Comparison of ENCODE assay signal across 11 mouse cellular contexts in the genomic region with DNA sequence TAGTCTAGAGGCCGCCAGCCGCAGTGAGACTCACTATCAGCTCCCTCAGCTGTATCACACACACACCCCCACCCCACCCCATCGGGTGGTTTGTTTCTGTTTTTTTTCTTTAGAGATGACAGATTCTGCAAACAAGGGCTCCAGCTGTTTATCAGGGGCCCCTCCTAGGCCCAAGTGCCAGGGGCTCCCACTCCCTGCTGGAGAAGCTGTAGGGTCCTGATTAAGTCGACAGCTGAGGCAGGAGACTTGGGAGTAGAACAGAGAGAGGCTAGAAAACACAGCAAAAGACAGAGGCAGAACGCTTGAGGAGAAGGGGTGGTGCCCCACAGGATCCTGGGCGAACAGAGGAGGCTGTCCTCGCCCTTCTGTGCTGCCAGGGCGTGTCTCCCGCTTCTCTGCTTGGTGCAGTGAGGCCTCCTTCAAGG. TPM values are rescaled to one million over a fixed set of nuclear protein-coding genes. Genes with fewer than 3 reads are reported as not detected.
A peak's percentile ranks its signal among the peaks of the same experiment; 100 is the strongest.
DNase-seq lines count a peak whose midpoint lies in the region; ATAC-seq and TF ChIP-seq lines count a peak whose summit lies in the region.
"Had no signal": no experiment of that assay in that cellular context is flagged by ENCODE, and none has a peak within 500 bp of the region (broad histone marks: within the 10 kb centered on the region; RNA-seq: fewer than 3 reads in every experiment).

No protein-coding gene starts in this region.

- no peak overlapping the region for H3K4me3 ChIP-seq in lung, embryonic 15.5 days
- no peak overlapping the region for H3K4me3 ChIP-seq in lung, postnatal 0 days (ENCODE audit: low read depth, low read length)
- no peak overlapping the region for H3K4me3 ChIP-seq in embryonic facial prominence, embryonic 14.5 days (ENCODE audit: low read depth, low read length)

- H3K4me1 ChIP-seq in lung, embryonic 15.5 days: no peaks in the 10 kb centered on the region
- H3K4me1 ChIP-seq in lung, postnatal 0 days (ENCODE audit: insufficient read depth, low read depth, low read length): no peaks in the 10 kb centered on the region
- peaks cover 7% of the 10 kb centered on the region; the same call in 1 of the 2 replicates for H3K4me1 ChIP-seq in embryonic facial prominence, embryonic 14.5 days (ENCODE audit: control insufficient read depth, insufficient read depth, low read length)

- no peak overlapping the region for H3K4me2 ChIP-seq in lung, embryonic 15.5 days
- H3K4me2 ChIP-seq in lung, postnatal 0 days (replicated peaks; ENCODE audit: low read depth, low read length): no peak overlapping the region
- no peak overlapping the region for H3K4me2 ChIP-seq in embryonic facial prominence, embryonic 14.5 days (ENCODE audit: low read depth, low read length)

- no peak for TF ChIP-seq CTCF in lung, postnatal 0 days (IDR thresholded peaks at IDR 0.05)

- no peak for TF ChIP-seq EP300 in lung, postnatal 0 days (IDR thresholded peaks at IDR 0.05)

- H3K27me3 ChIP-seq in lung, embryonic 15.5 days: no peaks in the 10 kb centered on the region
- H3K27me3 ChIP-seq in lung, postnatal 0 days (replicated peaks; ENCODE audit: insufficient read depth, low read length): no peaks in the 10 kb centered on the region
- H3K27me3 ChIP-seq in embryonic facial prominence, embryonic 14.5 days (replicated peaks; ENCODE audit: control insufficient read depth, insufficient read depth, low read length): no peaks in the 10 kb centered on the region
- H3K27me3 ChIP-seq: Patski had no signal

- H3K9ac ChIP-seq in lung, embryonic 15.5 days: no peak overlapping the region
- H3K9ac ChIP-seq in lung, postnatal 0 days (replicated peaks; ENCODE audit: low read depth): no peak overlapping the region
- 0 out of 2 replicates have a peak overlapping the region, but pooled peaks have one; percentile 11 for H3K9ac ChIP-seq in embryonic facial prominence, embryonic 14.5 days (ENCODE audit: low read depth, low read length)

- peak; percentile 50; the same call in 1 of the 2 replicates for ATAC-seq in lung, embryonic 15.5 days (ENCODE audit: borderline replicate concordance, extremely low read depth, low FRiP score, low TSS enrichment)
- no peak for ATAC-seq in lung, postnatal 0 days
- no peak for ATAC-seq in embryonic facial prominence, embryonic 14.5 days (ENCODE audit: low read depth)
- ATAC-seq in megakaryocyte progenitor cell, adult 5-6 weeks (replicated peaks; ENCODE audit: poor library complexity): peak; percentile 91
- ATAC-seq: Patski had no signal

- 58% methylated on average over 9 of the region's 9 CpGs for WGBS in lung, embryonic 15.5 days
- WGBS in lung, postnatal 0 days: 65% methylated on average over 9 of the region's 9 CpGs
- WGBS in embryonic facial prominence, embryonic 14.5 days: 73% methylated on average over 9 of the region's 9 CpGs

- no peak overlapping the region for H3K27ac ChIP-seq in lung, embryonic 15.5 days
- no peak overlapping the region for H3K27ac ChIP-seq in lung, postnatal 0 days (ENCODE audit: low read length)
- no peak overlapping the region for H3K27ac ChIP-seq in embryonic facial prominence, embryonic 14.5 days (replicated peaks; ENCODE audit: low read depth, low read length)

- H3K9me3 ChIP-seq in lung, embryonic 15.5 days: no peaks in the 10 kb centered on the region
- H3K9me3 ChIP-seq in lung, postnatal 0 days (ENCODE audit: low read length): no peaks in the 10 kb centered on the region
- no peaks in the 10 kb centered on the region for H3K9me3 ChIP-seq in embryonic facial prominence, embryonic 14.5 days (ENCODE audit: control insufficient read depth, low read length)

- H3K36me3 ChIP-seq in lung, embryonic 15.5 days: no peaks in the 10 kb centered on the region
- H3K36me3 ChIP-seq in lung, postnatal 0 days (ENCODE audit: insufficient read depth, low read length): no peaks in the 10 kb centered on the region
- no peaks in the 10 kb centered on the region for H3K36me3 ChIP-seq in embryonic facial prominence, embryonic 14.5 days (ENCODE audit: control insufficient read depth, insufficient read depth, low read length)

- no peak for DNase-seq in lung, postnatal 0 days (ENCODE audit: low spot score)
- no peak for DNase-seq in embryonic facial prominence, embryonic 14.5 days (ENCODE audit: low spot score)
- DNase-seq in thymus, postnatal 4 days: peak; percentile 79
- DNase-seq in urinary bladder, postnatal 25 days (ENCODE audit: low spot score): no peak
- DNase-seq in frontal cortex, postnatal 10 days (ENCODE audit: low spot score in 2 of 2): no peak
- DNase-seq in urinary bladder, adult 18-20 months (ENCODE audit: low spot score in 2 of 2): no peak
- DNase-seq: heart, postnatal 14 days; lung, postnatal 10 days had no signal

RNA-seq across cellular contexts. Expression of a gene that starts 31.0 kb away (rescaled TPM):
- polyA plus RNA-seq in lung, embryonic 15.5 days (2015; fragmentation: Nextera tagmentation; extraction: Ambion mirVana): 286 and 294 TPM in 2 replicates
- 195 and 214 TPM in 2 replicates for polyA plus RNA-seq in lung, postnatal 0 days (2015; fragmentation: Nextera tagmentation; extraction: Ambion mirVana)
- polyA plus RNA-seq in embryonic facial prominence, embryonic 14.5 days (2014; fragmentation: Nextera tagmentation; extraction: Ambion mirVana): 519 TPM in 2 replicates
- total RNA-seq in megakaryocyte progenitor cell, adult 5-6 weeks (2015): 95.3 and 100 TPM in 2 replicates
- 51.4 and 53.8 TPM in 2 replicates for total RNA-seq in megakaryocyte progenitor cell, adult 5-6 weeks (2017)

RNA-seq across cellular contexts. Expression of a gene that starts 33.7 kb away (rescaled TPM):
- 25.6 and 32.3 TPM in 2 replicates for polyA plus RNA-seq in lung, embryonic 15.5 days (2015; fragmentation: Nextera tagmentation; extraction: Ambion mirVana)
- 16.0 and 22.4 TPM in 2 replicates for polyA plus RNA-seq in lung, postnatal 0 days (2015; fragmentation: Nextera tagmentation; extraction: Ambion mirVana)
- 19.5 and 24.3 TPM in 2 replicates for polyA plus RNA-seq in embryonic facial prominence, embryonic 14.5 days (2014; fragmentation: Nextera tagmentation; extraction: Ambion mirVana)
- 14.7 and 19.1 TPM in 2 replicates for total RNA-seq in megakaryocyte progenitor cell, adult 5-6 weeks (2015)
- total RNA-seq in megakaryocyte progenitor cell, adult 5-6 weeks (2017): 32.1 and 33.4 TPM in 2 replicates

Comparison
In these comparisons a context has a peak if more than half of its experiments do, and no peak if none do; other contexts are left out.
1. ATAC-seq: peak in lung, embryonic 15.5 days (single experiment) and megakaryocyte progenitor cell, adult 5-6 weeks (single experiment); none in lung, postnatal 0 days (single experiment) and embryonic facial prominence, embryonic 14.5 days (single experiment).